Mouse (Mus musculus) liver, embryonic 12.5 days (tissue): ENCODE results near the gene Mau2. TPM values are rescaled to one million over a fixed set of nuclear protein-coding genes. Genes with fewer than 3 reads are reported as not detected.

Experiments used
- ATAC-seq: fragments of 200-750 bp; cut with Nextera tagmentation; 2 replicates; pipeline ENCODE4 v1.8.0; 2017; ENCODE audit warnings: moderate number of reproducible peaks, mild to moderate bottlenecking, moderate library complexity
- H3K27ac ChIP-seq: fragments of 300-500 bp; sonication (generic); 2 replicates; pipeline ENCODE4 v1.5.1; 2016; ENCODE audit warnings: mild to moderate bottlenecking
- H3K27me3 ChIP-seq: fragments of 300-500 bp; sonication (generic); replicated peaks from 2 replicates; pipeline ENCODE4 v1.6.1; 2016; ENCODE audit warnings: mild to moderate bottlenecking, moderate library complexity
- H3K36me3 ChIP-seq: fragments of 300-500 bp; sonication (generic); 2 replicates; pipeline ENCODE4 v1.6.1; 2016; ENCODE audit warnings: mild to moderate bottlenecking, moderate library complexity
- H3K4me1 ChIP-seq: fragments of 300-500 bp; sonication (generic); 2 replicates; pipeline ENCODE4 v1.6.1; 2016
- H3K4me2 ChIP-seq: fragments of 300-500 bp; sonication (generic); 2 replicates; pipeline ENCODE4 v1.6.1; 2016; ENCODE audit warnings: mild to moderate bottlenecking, moderate library complexity
- H3K4me3 ChIP-seq: fragments of 300-500 bp; sonication (generic); 2 replicates; pipeline ENCODE4 v1.5.1; 2016; ENCODE audit warnings: mild to moderate bottlenecking, moderate library complexity
- H3K9ac ChIP-seq: fragments of 300-500 bp; sonication (generic); 2 replicates; pipeline ENCODE4 v1.6.1; 2016; ENCODE audit warnings: mild to moderate bottlenecking, moderate library complexity
- H3K9me3 ChIP-seq: fragments of 300-500 bp; sonication (generic); replicated peaks from 2 replicates; pipeline ENCODE4 v1.6.1; 2016; ENCODE audit warnings: mild to moderate bottlenecking, moderate library complexity
- WGBS: fragments of 180-500 bp; shearing (Covaris S2); methylation state at CpG from one replicate; pipeline ENCODE4 v1.1.7; 2016; ENCODE audit not compliant: insufficient replicate concordance; 5-methylcytosine and 5-hydroxymethylcytosine counted together
- polyA plus RNA-seq: library from polyadenylated mRNA; unstranded; fragments of >200 nt; fragmentation: Nextera tagmentation; extraction: Ambion mirVana; gene quantifications from 2 replicates; pipeline ENCODE4 v1.2.1, GENCODE M21; 2016

Mau2 gene
- polyA plus RNA-seq, 1 experiment from 2014 or later = 35.4 TPM

DNA sequence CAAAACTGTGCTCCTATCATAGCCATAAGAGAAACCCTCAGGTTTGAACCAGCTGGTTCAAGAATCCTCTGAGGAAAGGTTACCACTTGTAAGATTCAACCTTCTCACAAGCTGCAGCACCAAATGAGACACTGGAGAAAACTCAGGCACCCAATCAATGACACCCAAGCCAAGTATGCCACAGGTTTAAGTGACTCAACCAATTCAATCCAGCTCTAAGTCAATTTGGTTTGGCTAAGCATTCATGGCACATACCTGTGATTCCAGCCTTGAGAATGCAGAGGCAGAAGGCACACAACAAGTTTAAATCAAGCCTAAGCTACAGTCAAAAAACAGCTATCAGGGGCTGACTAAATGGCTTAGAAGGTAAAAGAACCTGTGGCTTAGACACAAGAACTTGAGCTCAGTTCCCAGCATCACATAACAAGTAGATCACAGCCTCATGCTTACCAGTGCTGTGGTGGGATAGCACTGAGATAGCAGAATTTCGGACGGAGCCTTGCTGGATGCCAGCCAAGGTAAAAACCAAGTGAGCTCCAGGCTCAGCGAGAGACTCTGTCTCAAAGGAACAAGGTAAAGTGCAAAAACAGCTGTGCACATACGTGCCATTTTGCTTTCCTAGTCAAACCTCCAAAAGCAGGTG is 75.1 kb downstream of the Mau2 start:
- Histone ChIP-seq H3K4me3 (no peak overlapping the region), H3K9ac (no peak overlapping the region), H3K9me3 (no peaks in the 10 kb centered on the region), H3K4me2 (no peak overlapping the region), H3K36me3 (peaks cover 54% of the 10 kb centered on the region), H3K27me3 (no peaks in the 10 kb centered on the region), H3K4me1 (peaks cover 74% of the 10 kb centered on the region), H3K27ac (no peak overlapping the region)
- 76% methylated on average over 4 of the region's 4 CpGs for WGBS
- ATAC-seq = no peak

Other genes starting within 250 kb of the Mau2 start
- 5.4 and 6.6 TPM in 2 replicates for gene Gmip, start 234.1 kb downstream of the Mau2 start, polyA plus RNA-seq
- 0.12 and 0.20 TPM in 2 replicates for gene Lpar2, start 220.3 kb downstream of the Mau2 start, polyA plus RNA-seq
- 3.1 and 3.2 TPM in 2 replicates for gene Pbx4, start 210.2 kb downstream of the Mau2 start, polyA plus RNA-seq
- 0.14 and 0.33 TPM in 2 replicates for gene Cilp2, start 155.0 kb downstream of the Mau2 start, polyA plus RNA-seq
- 3.8 and 4.5 TPM in 2 replicates for gene Tssk6, start 140.6 kb downstream of the Mau2 start, polyA plus RNA-seq
- gene Ndufa13, start 140.2 kb downstream of the Mau2 start, polyA plus RNA-seq = 121 and 122 TPM in 2 replicates
- gene Yjefn3, start 140.0 kb downstream of the Mau2 start, polyA plus RNA-seq = 0.74 and 0.86 TPM in 2 replicates
- gene Gatad2a, start 46.4 kb downstream of the Mau2 start, polyA plus RNA-seq = 60.2 and 62.6 TPM in 2 replicates
- 25.1 and 26.2 TPM in 2 replicates for gene Sugp1, start 79 bp upstream of the Mau2 start, polyA plus RNA-seq
- 0.68 and 0.74 TPM in 2 replicates for gene Tm6sf2, start 30.2 kb upstream of the Mau2 start, polyA plus RNA-seq
- 0.12 and 0.26 TPM in 2 replicates for gene Hapln4, start 40.7 kb upstream of the Mau2 start, polyA plus RNA-seq
- not detected in 2 replicates for gene Ncan, start 78.1 kb upstream of the Mau2 start, polyA plus RNA-seq
- 30.9 and 33.0 TPM in 2 replicates for gene Nr2c2ap, start 88.6 kb upstream of the Mau2 start, polyA plus RNA-seq
- gene Rfxank, start 96.4 kb upstream of the Mau2 start, polyA plus RNA-seq = 9.6 and 9.8 TPM in 2 replicates
- gene Borcs8, start 96.8 kb upstream of the Mau2 start, polyA plus RNA-seq = 25.1 and 28.8 TPM in 2 replicates
- gene Mef2b, start 97.0 kb upstream of the Mau2 start, polyA plus RNA-seq = 0.23 and 0.36 TPM in 2 replicates
- 37.7 and 39.4 TPM in 2 replicates for gene Tmem161a, start 129.6 kb upstream of the Mau2 start, polyA plus RNA-seq
- 6.6 and 8.5 TPM in 2 replicates for gene Slc25a42, start 169.6 kb upstream of the Mau2 start, polyA plus RNA-seq
- gene Sugp2, start 191.5 kb upstream of the Mau2 start, polyA plus RNA-seq = 24.4 and 24.7 TPM in 2 replicates
- gene Armc6, start 191.7 kb upstream of the Mau2 start, polyA plus RNA-seq = 23.9 and 24.8 TPM in 2 replicates
- gene Homer3, start 240.1 kb upstream of the Mau2 start, polyA plus RNA-seq = 19.6 and 21.4 TPM in 2 replicates